Mouse (Mus musculus) cortical plate, adult 2 months (tissue): ENCODE results near the gene Rgp1.
"Not testable (repeated sequence)": the region's sequence is repeated elsewhere in the genome, so short reads cannot be mapped to it uniquely, and the experiment has no call there.

Experiments used
- CTCF ChIP-seq: fragments of 200-500 bp; IDR thresholded peaks from 2 replicates; pipeline ENCODE4 v1.5.1; 2011; ENCODE audit warnings: mild to moderate bottlenecking, control low read depth, low read length; ENCODE audit not compliant: insufficient read depth; ENCODE audit errors: extremely low read depth
- POLR2A ChIP-seq: fragments of 200-500 bp; IDR thresholded peaks from 2 replicates; pipeline ENCODE4 v1.6.1; 2011; ENCODE audit warnings: mild to moderate bottlenecking, low read length, control low read depth; ENCODE audit not compliant: insufficient read depth; ENCODE audit errors: extremely low read depth

GRCm38 (mm10) chr4:43551854-43552253 is 26.7 kb upstream of the Rgp1 start:
- TF ChIP-seq CTCF, POLR2A: not testable (repeated sequence)
